Mouse (Mus musculus) midbrain, embryonic 15.5 days (tissue): Measurements from ENCODE around the gene Nkx2-2. TPM values are rescaled to one million over a fixed set of nuclear protein-coding genes. Genes with fewer than 3 reads are reported as not detected.
"Not testable (repeated sequence)": the region's sequence is repeated elsewhere in the genome, so short reads cannot be mapped to it uniquely, and the experiment has no call there.

Experiments
- ATAC-seq: fragments of 200-750 bp; cut with Nextera tagmentation; replicated peaks from 2 replicates; pipeline ENCODE4 v1.8.0; 2017; ENCODE audit warnings: moderate TSS enrichment
- H3K27ac ChIP-seq: fragments of 300-500 bp; sonication (generic); 2 replicates; pipeline ENCODE4 v1.5.1; 2015; ENCODE audit warnings: mild to moderate bottlenecking, inconsistent platforms
- H3K27me3 ChIP-seq: fragments of 300-500 bp; sonication (generic); replicated peaks from 2 replicates; pipeline ENCODE4 v1.6.1; 2015; ENCODE audit warnings: inconsistent platforms
- H3K36me3 ChIP-seq: fragments of 300-500 bp; sonication (generic); replicated peaks from 2 replicates; pipeline ENCODE4 v1.6.1; 2015; ENCODE audit warnings: inconsistent platforms
- H3K4me1 ChIP-seq: fragments of 300-500 bp; sonication (generic); 2 replicates; pipeline ENCODE4 v1.6.1; 2015; ENCODE audit warnings: inconsistent platforms
- H3K4me2 ChIP-seq: fragments of 300-500 bp; sonication (generic); 2 replicates; pipeline ENCODE4 v1.6.1; 2015; ENCODE audit warnings: inconsistent platforms, mild to moderate bottlenecking, moderate library complexity
- H3K4me3 ChIP-seq: fragments of 300-500 bp; sonication (generic); 2 replicates; pipeline ENCODE4 v1.5.1; 2015; ENCODE audit warnings: mild to moderate bottlenecking, inconsistent platforms
- H3K9ac ChIP-seq: fragments of 300-500 bp; sonication (generic); 2 replicates; pipeline ENCODE4 v1.6.1; 2015; ENCODE audit warnings: mild to moderate bottlenecking, inconsistent platforms
- H3K9me3 ChIP-seq: fragments of 300-500 bp; sonication (generic); 2 replicates; pipeline ENCODE4 v1.6.1; 2016; ENCODE audit warnings: inconsistent platforms
- WGBS: fragments of 180-500 bp; shearing (Covaris S2); methylation state at CpG from one replicate; pipeline ENCODE4 v1.1.7; 2015; ENCODE audit warnings: mixed read lengths; 5-methylcytosine and 5-hydroxymethylcytosine counted together
- polyA plus RNA-seq: library from polyadenylated mRNA; unstranded; fragments of >200 nt; fragmentation: Nextera tagmentation; extraction: Ambion mirVana; gene quantifications from 2 replicates; pipeline ENCODE4 v1.2.1, GENCODE M21; 2015

The Nkx2-2 gene
- polyA plus RNA-seq, 1 experiment from 2014 or later, result 9.4 TPM

DNA sequence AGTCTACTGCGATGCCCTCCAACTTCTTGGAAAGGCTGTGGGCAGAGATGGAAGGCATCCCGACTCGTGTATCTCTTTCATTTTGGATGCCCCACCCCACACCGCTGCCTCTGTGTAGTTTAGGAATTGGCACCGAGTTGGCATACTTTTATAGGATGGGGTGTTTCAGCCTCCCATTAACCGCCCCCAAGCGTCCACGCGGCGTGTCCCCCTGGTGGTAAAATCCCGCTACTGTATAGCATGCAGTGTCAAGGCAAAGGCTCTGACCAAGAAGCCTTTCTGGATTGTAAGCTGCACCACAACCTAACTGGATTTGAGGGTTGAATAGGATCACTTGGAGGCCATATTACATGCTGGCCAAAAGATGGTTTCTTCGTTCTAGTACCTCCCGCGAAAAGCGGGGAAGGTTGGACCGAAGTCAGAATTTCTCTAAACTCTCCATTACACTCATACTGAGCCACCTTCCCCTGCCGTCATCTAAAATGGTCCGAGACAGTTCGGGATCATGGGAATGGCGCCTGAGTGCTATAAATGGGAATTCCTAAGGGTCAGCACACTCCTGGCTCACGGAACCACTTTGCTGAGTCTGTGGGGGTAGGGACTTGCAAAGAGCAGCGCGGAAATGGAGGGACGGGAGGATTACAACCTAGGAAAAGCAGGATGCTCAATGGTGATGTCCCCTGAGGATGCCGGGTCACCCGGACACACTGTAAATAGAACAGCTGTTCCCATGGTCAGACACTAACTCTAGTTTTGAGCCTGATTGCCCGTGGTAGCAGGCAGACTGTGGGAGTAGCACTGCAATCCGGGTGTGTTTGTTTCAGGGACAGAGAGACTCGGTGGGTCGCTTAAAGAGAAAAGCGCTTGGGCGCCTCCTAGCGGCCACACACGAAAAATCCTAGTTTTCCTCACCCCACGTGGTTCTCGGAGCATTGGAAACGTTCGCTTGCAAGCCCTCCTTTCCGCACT, 15.7 kb downstream of the Nkx2-2 start:
- Histone ChIP-seq H3K9ac (peak overlapping the region; percentile 8; the same call in 1 of the 2 replicates), H3K36me3 (no peaks in the 10 kb centered on the region), H3K4me3 (peak overlapping the region; percentile 27), H3K9me3 (no peaks in the 10 kb centered on the region), H3K4me2 (peak overlapping the region; percentile 42), H3K4me1 (peaks cover 16% of the 10 kb centered on the region), H3K27ac (no peak overlapping the region), H3K27me3 (peaks cover 83% of the 10 kb centered on the region)
- 1% methylated on average over 39 of the region's 39 CpGs for WGBS
- peak; percentile 80 for ATAC-seq

DNA sequence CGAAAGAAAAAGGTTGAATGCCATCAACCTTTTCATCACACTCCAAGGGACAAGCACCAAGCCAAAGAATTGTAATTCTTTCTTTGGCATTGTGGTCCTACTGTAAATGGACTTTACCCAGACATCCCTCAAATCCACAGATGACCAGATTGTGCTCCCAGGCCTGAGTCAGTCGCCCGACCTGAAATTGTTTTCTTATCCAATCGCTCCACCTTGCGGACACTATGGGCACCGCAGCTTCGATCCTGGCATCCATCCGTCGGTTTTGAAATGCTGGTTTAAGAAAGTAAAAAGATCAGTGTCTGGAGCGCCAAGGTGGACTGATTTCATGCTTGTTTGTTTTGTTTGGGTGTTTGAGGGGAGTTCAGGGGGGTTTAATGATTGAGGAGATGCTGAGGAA, 16.4 kb downstream of the Nkx2-2 start:
- peak overlapping the region; percentile 27 for H3K4me3 ChIP-seq
- no peak overlapping the region for H3K27ac ChIP-seq
- H3K27me3 ChIP-seq, result peaks cover 76% of the 10 kb centered on the region
- ATAC-seq, result peak; percentile 43; the same call in 1 of the 2 replicates
- no peak overlapping the region for H3K9ac ChIP-seq
- H3K36me3 ChIP-seq, result no peaks in the 10 kb centered on the region
- WGBS, result 6% methylated on average over 10 of the region's 10 CpGs
- no peaks in the 10 kb centered on the region for H3K9me3 ChIP-seq
- peaks cover 16% of the 10 kb centered on the region for H3K4me1 ChIP-seq
- H3K4me2 ChIP-seq, result peak overlapping the region; percentile 42

DNA sequence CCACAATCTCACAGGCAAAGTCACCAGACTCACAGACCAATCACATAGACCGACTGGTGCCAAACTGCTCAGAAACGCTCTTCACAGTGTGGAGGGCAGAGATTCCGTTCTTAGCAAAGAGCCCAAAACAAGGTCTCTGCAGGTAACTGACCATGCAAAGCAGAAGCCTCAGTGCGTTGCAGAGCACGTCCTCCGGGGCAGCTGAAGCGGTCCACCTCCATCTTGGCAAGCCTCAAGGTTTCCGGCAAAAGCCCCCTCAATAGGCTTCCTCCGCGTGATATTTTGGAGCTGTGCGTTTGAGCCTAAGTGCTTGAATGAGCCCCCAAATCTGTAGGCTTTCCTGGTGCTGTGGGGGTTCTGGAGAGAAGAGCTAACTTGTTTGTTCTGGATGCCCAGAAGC, 18.7 kb downstream of the Nkx2-2 start:
- no peak for ATAC-seq
- 84% methylated on average over 11 of the region's 11 CpGs for WGBS
- no peaks in the 10 kb centered on the region for H3K9me3 ChIP-seq
- H3K4me1 ChIP-seq, result peaks cover 11% of the 10 kb centered on the region
- no peak overlapping the region for H3K4me2 ChIP-seq
- H3K27me3 ChIP-seq, result peaks cover 55% of the 10 kb centered on the region
- H3K27ac ChIP-seq, result no peak overlapping the region
- H3K36me3 ChIP-seq, result no peaks in the 10 kb centered on the region
- no peak overlapping the region for H3K9ac ChIP-seq
- H3K4me3 ChIP-seq, result no peak overlapping the region

DNA sequence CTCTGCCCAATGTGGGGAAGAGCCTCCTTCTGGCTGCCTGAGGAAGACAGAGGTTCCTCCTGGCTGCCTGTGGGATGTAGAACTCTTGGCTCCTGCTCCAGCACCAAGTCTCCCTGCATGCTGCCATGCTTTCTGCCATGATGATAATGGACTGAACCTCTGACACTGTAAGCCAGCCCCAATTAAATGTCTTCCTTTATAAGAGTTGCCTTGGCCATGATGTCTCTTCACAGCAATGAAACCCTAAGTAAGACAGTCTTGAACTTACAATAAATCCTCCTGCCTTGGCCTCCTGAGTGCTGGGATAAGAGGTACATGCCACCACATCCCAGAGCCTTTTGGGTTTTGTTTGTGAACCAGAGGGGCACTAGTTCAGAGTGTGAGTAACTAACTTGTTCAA, 20.3 kb downstream of the Nkx2-2 start:
- ATAC-seq, result no peak
- Histone ChIP-seq H3K9ac (no peak overlapping the region), H3K27ac (no peak overlapping the region), H3K27me3 (peaks cover 40% of the 10 kb centered on the region), H3K4me3 (no peak overlapping the region), H3K9me3 (no peaks in the 10 kb centered on the region), H3K36me3 (no peaks in the 10 kb centered on the region), H3K4me2 (no peak overlapping the region), H3K4me1 (peaks cover 10% of the 10 kb centered on the region)

DNA sequence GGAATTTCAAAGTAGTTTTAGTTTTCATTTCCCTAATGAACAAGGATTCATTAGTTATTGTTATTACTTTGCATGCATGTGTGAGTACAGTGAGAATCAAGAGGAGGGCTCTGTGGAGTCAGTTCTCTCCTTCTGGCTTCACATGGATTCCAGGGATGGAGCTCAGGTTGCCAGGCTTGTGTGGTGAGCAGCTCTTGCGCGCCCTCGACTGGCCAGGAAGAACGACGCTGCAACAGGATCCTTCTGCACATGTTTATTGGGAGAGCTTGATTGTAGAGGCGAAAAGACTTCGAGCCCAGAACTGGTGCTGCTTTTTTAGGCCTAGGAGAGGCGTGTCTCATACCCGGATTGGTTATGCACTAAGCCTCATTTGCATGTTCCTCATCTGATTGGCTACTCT, 23.5 kb downstream of the Nkx2-2 start:
- WGBS, result 82% methylated on average over 9 of the region's 9 CpGs
- H3K36me3 ChIP-seq, H3K27ac ChIP-seq, H3K4me1 ChIP-seq, H3K4me3 ChIP-seq, H3K9me3 ChIP-seq, H3K4me2 ChIP-seq, ATAC-seq, H3K9ac ChIP-seq: not testable (repeated sequence)
- H3K27me3 ChIP-seq, result peaks cover 17% of the 10 kb centered on the region

DNA sequence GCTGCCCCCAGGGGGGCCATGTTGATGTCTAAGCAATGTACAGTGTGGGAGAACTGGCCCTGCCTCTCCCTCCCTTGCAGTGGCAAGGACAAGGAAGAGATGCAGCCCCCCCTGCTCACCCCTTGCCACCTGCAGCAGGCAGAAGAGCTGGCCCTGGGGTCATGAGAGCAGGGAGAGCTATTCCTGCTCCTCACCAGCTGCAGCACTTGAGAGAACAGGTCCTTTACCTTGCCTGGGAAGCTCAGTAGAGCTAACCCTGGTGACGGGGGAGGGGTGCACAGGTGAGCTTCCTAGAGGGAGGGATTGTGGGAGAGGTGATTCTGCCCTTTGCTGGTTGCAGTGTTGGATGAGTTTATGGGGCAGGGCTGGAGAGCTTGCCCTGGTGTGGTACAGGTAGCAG, 28.2 kb downstream of the Nkx2-2 start:
- H3K36me3 ChIP-seq, result no peaks in the 10 kb centered on the region
- H3K9ac ChIP-seq, result no peak overlapping the region
- 95% methylated on average over 1 of the region's 1 CpGs for WGBS
- no peaks in the 10 kb centered on the region for H3K4me1 ChIP-seq
- H3K4me3 ChIP-seq, result no peak overlapping the region
- H3K9me3 ChIP-seq, result no peaks in the 10 kb centered on the region
- no peak overlapping the region for H3K27ac ChIP-seq
- no peak for ATAC-seq
- no peak overlapping the region for H3K4me2 ChIP-seq
- no peaks in the 10 kb centered on the region for H3K27me3 ChIP-seq

DNA sequence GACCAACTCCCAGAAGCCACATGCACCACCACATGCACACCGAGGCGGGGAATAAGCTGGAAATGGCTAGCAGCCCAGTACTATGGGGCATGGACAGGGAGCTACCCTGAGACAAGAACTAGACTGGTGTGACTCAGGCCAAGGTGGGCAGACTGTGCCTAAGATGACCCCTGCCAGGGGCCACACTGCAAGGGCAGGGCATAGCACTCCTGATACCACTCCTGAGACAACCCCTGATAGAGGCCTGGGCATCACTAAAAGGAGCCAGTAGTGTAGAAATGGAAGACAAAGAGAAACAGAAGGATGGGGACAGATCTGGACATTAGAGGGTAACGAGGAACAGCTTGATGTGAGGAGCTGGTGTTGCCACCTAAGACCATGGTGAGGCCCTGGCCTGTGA, 28.7 kb downstream of the Nkx2-2 start:
- no peak overlapping the region for H3K27ac ChIP-seq
- H3K9ac ChIP-seq, result no peak overlapping the region
- no peaks in the 10 kb centered on the region for H3K9me3 ChIP-seq
- ATAC-seq, result no peak
- no peaks in the 10 kb centered on the region for H3K36me3 ChIP-seq
- no peak overlapping the region for H3K4me3 ChIP-seq
- no peak overlapping the region for H3K4me2 ChIP-seq
- no peaks in the 10 kb centered on the region for H3K27me3 ChIP-seq
- 88% methylated on average over 3 of the region's 3 CpGs for WGBS
- H3K4me1 ChIP-seq, result no peaks in the 10 kb centered on the region

GRCm38 (mm10) chr2:147152543-147152942, 41.5 kb downstream of the Nkx2-2 start:
- H3K4me2 ChIP-seq, result no peak overlapping the region
- H3K4me3 ChIP-seq, result no peak overlapping the region
- 78% methylated on average over 2 of the region's 2 CpGs for WGBS
- no peaks in the 10 kb centered on the region for H3K27me3 ChIP-seq
- no peaks in the 10 kb centered on the region for H3K36me3 ChIP-seq
- H3K9ac ChIP-seq, result no peak overlapping the region
- H3K4me1 ChIP-seq, result no peaks in the 10 kb centered on the region
- H3K27ac ChIP-seq, result no peak overlapping the region
- no peak for ATAC-seq
- no peaks in the 10 kb centered on the region for H3K9me3 ChIP-seq

Other genes with a start within 250 kb of the Nkx2-2 start
- 67.4 and 73.3 TPM in 2 replicates for gene Xrn2, start 181.2 kb downstream of the Nkx2-2 start, polyA plus RNA-seq
- gene Nkx2-4, start 108.8 kb downstream of the Nkx2-2 start, polyA plus RNA-seq, result 2.4 and 3.8 TPM in 2 replicates
- not detected in 2 replicates for gene Pax1, start 167.7 kb upstream of the Nkx2-2 start, polyA plus RNA-seq